Mouse (Mus musculus): ENCODE results near the gene Fcrl6. TPM values are rescaled to one million over a fixed set of nuclear protein-coding genes. Genes with fewer than 3 reads are reported as not detected.

Fcrl6 gene
- polyA plus RNA-seq, 1 experiment, result not detected

- Histone ChIP-seq H3K36me3 (ENCODE audit: control insufficient read depth) (no peaks in the 10 kb centered on the region), H3K9me3 (ENCODE audit: control insufficient read depth, low read length) (no peaks in the 10 kb centered on the region), H3K4me3 (replicated peaks) (no peak overlapping the region), H3K27me3 (ENCODE audit: control insufficient read depth) (no peaks in the 10 kb centered on the region; the same call in 1 of the 2 replicates), H3K4me1 (ENCODE audit: control insufficient read depth) (no peaks in the 10 kb centered on the region)
- TF ChIP-seq TAL1 (IDR thresholded peaks at IDR 0.05; ENCODE audit: low read length), result no peak
- TF ChIP-seq GATA1 (IDR thresholded peaks at IDR 0.05; ENCODE audit: low read length), result no peak
Measured at GRCm38 (mm10) chr1:172617365-172618076, 15.2 kb upstream of the Fcrl6 start.

GRCm38 (mm10) chr1:172616537-172617300, 14.4 kb upstream of the Fcrl6 start:
- H3K27me3 ChIP-seq (ENCODE audit: control insufficient read depth), result no peaks in the 10 kb centered on the region; the same call in 1 of the 2 replicates
- no peaks in the 10 kb centered on the region for H3K4me1 ChIP-seq (ENCODE audit: control insufficient read depth)
- H3K36me3 ChIP-seq (ENCODE audit: control insufficient read depth), result no peaks in the 10 kb centered on the region
- H3K9me3 ChIP-seq (ENCODE audit: control insufficient read depth, low read length), result no peaks in the 10 kb centered on the region
- no peak overlapping the region for H3K4me3 ChIP-seq (replicated peaks)
- TF ChIP-seq GATA1 (IDR thresholded peaks at IDR 0.05; ENCODE audit: low read length), result no peak
- TF ChIP-seq TAL1 (IDR thresholded peaks at IDR 0.05; ENCODE audit: low read length), result no peak

GRCm38 (mm10) chr1:172615412-172615811, 13.1 kb upstream of the Fcrl6 start:
- no peak for TF ChIP-seq GATA1 (IDR thresholded peaks at IDR 0.05; ENCODE audit: low read length)
- TF ChIP-seq TAL1 (IDR thresholded peaks at IDR 0.05; ENCODE audit: low read length), result no peak
- H3K36me3 ChIP-seq (ENCODE audit: control insufficient read depth), result no peaks in the 10 kb centered on the region
- H3K4me3 ChIP-seq (replicated peaks), result no peak overlapping the region
- no peaks in the 10 kb centered on the region for H3K4me1 ChIP-seq (ENCODE audit: control insufficient read depth)
- H3K9me3 ChIP-seq (ENCODE audit: control insufficient read depth, low read length), result no peaks in the 10 kb centered on the region
- H3K27me3 ChIP-seq (ENCODE audit: control insufficient read depth), result no peaks in the 10 kb centered on the region; the same call in 1 of the 2 replicates

GRCm38 (mm10) chr1:172614654-172615053, 12.3 kb upstream of the Fcrl6 start:
- Histone ChIP-seq H3K36me3 (ENCODE audit: control insufficient read depth) (no peaks in the 10 kb centered on the region), H3K27me3 (ENCODE audit: control insufficient read depth) (no peaks in the 10 kb centered on the region; the same call in 1 of the 2 replicates), H3K4me3 (replicated peaks) (no peak overlapping the region), H3K9me3 (ENCODE audit: control insufficient read depth, low read length) (no peaks in the 10 kb centered on the region), H3K4me1 (ENCODE audit: control insufficient read depth) (no peaks in the 10 kb centered on the region)
- TF ChIP-seq TAL1 (IDR thresholded peaks at IDR 0.05; ENCODE audit: low read length), result no peak
- no peak for TF ChIP-seq GATA1 (IDR thresholded peaks at IDR 0.05; ENCODE audit: low read length)

GRCm38 (mm10) chr1:172612745-172613144, 10.4 kb upstream of the Fcrl6 start:
- no peak overlapping the region for H3K4me3 ChIP-seq (replicated peaks)
- no peaks in the 10 kb centered on the region for H3K4me1 ChIP-seq (ENCODE audit: control insufficient read depth)
- H3K27me3 ChIP-seq (ENCODE audit: control insufficient read depth), result no peaks in the 10 kb centered on the region; the same call in 1 of the 2 replicates
- no peak for TF ChIP-seq TAL1 (IDR thresholded peaks at IDR 0.05; ENCODE audit: low read length)
- TF ChIP-seq GATA1 (IDR thresholded peaks at IDR 0.05; ENCODE audit: low read length), result no peak
- H3K9me3 ChIP-seq (ENCODE audit: control insufficient read depth, low read length), result no peaks in the 10 kb centered on the region
- H3K36me3 ChIP-seq (ENCODE audit: control insufficient read depth), result no peaks in the 10 kb centered on the region

- Histone ChIP-seq H3K4me1 (ENCODE audit: control insufficient read depth) (no peaks in the 10 kb centered on the region), H3K36me3 (ENCODE audit: control insufficient read depth) (no peaks in the 10 kb centered on the region), H3K4me3 (replicated peaks) (no peak overlapping the region), H3K9me3 (ENCODE audit: control insufficient read depth, low read length) (no peaks in the 10 kb centered on the region), H3K27me3 (ENCODE audit: control insufficient read depth) (no peaks in the 10 kb centered on the region; the same call in 1 of the 2 replicates)
- TF ChIP-seq TAL1 (IDR thresholded peaks at IDR 0.05; ENCODE audit: low read length) (no peak), GATA1 (IDR thresholded peaks at IDR 0.05; ENCODE audit: low read length) (no peak)
Measured at GRCm38 (mm10) chr1:172611304-172611703, 9.0 kb upstream of the Fcrl6 start.

GRCm38 (mm10) chr1:172594495-172594894, 7.9 kb downstream of the Fcrl6 start:
- Histone ChIP-seq H3K9me3 (ENCODE audit: control insufficient read depth, low read length) (no peaks in the 10 kb centered on the region), H3K36me3 (ENCODE audit: control insufficient read depth) (no peaks in the 10 kb centered on the region), H3K27me3 (ENCODE audit: control insufficient read depth) (no peaks in the 10 kb centered on the region), H3K4me3 (replicated peaks) (no peak overlapping the region), H3K4me1 (ENCODE audit: control insufficient read depth) (no peaks in the 10 kb centered on the region)
- TF ChIP-seq GATA1 (IDR thresholded peaks at IDR 0.05; ENCODE audit: low read length) (no peak), TAL1 (IDR thresholded peaks at IDR 0.05; ENCODE audit: low read length) (no peak)

GRCm38 (mm10) chr1:172593956-172594355, 8.4 kb downstream of the Fcrl6 start:
- Histone ChIP-seq H3K36me3 (ENCODE audit: control insufficient read depth) (no peaks in the 10 kb centered on the region), H3K4me3 (replicated peaks) (no peak overlapping the region), H3K4me1 (ENCODE audit: control insufficient read depth) (no peaks in the 10 kb centered on the region), H3K9me3 (ENCODE audit: control insufficient read depth, low read length) (no peaks in the 10 kb centered on the region), H3K27me3 (ENCODE audit: control insufficient read depth) (no peaks in the 10 kb centered on the region)
- no peak for TF ChIP-seq TAL1 (IDR thresholded peaks at IDR 0.05; ENCODE audit: low read length)
- TF ChIP-seq GATA1 (IDR thresholded peaks at IDR 0.05; ENCODE audit: low read length), result no peak

GRCm38 (mm10) chr1:172593321-172593720, 9.0 kb downstream of the Fcrl6 start:
- no peaks in the 10 kb centered on the region for H3K27me3 ChIP-seq (ENCODE audit: control insufficient read depth)
- H3K36me3 ChIP-seq (ENCODE audit: control insufficient read depth), result no peaks in the 10 kb centered on the region
- no peak overlapping the region for H3K4me3 ChIP-seq (replicated peaks)
- H3K4me1 ChIP-seq (ENCODE audit: control insufficient read depth), result no peaks in the 10 kb centered on the region
- H3K9me3 ChIP-seq (ENCODE audit: control insufficient read depth, low read length), result no peaks in the 10 kb centered on the region
- TF ChIP-seq GATA1 (IDR thresholded peaks at IDR 0.05; ENCODE audit: low read length) (no peak), TAL1 (IDR thresholded peaks at IDR 0.05; ENCODE audit: low read length) (no peak)

All from erythroblast, embryonic 14.5 days (primary cell).